Mouse (Mus musculus): ENCODE results near the gene Sfxn5.

DNA sequence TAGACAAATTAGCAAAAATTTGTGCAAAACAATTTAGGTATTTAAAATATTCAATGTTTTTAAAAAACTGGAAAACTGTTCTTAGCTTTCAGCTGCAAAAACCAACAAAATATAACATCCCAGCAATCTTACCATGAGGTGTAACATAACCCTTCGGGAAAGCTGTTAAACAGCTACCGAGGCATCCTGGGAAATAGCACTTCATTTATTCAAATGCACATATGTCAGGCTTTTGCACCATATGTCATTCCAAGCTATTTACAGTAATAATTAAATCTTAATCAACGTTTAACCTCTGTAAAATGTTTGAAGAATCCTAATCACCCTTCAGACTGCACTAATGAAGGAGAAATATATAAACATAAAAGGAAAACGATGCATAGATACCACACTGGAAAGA lies 115.0 kb downstream of the Sfxn5 start:
- TF ChIP-seq CTCF (IDR thresholded peaks at IDR 0.05; ENCODE audit: borderline replicate concordance, insufficient read depth, low read depth, low read length): no peak
- TF ChIP-seq POLR2A (IDR thresholded peaks at IDR 0.05; ENCODE audit: borderline replicate concordance, insufficient read depth, low read length): no peak
